Mouse (Mus musculus) CH12.LX (cell line): ENCODE data around the gene Tmem53.

Source experiments
- CTCF ChIP-seq, 2 experiments: IDR thresholded peaks in 1 of 2; conservative IDR thresholded peaks in 1 of 2; 2 replicates each; pipeline ENCODE4 v1.5.1; 2011 to 2012; ENCODE audit warnings: low read depth in 2 of 2, low read length in 2 of 2, improper control_type of control experiment in 1 of 2, inconsistent platforms in 1 of 2, mild to moderate bottlenecking in 1 of 2, moderate library complexity in 1 of 2
- EP300 ChIP-seq: IDR thresholded peaks from 2 replicates; pipeline ENCODE4 v1.6.1; 2011; ENCODE audit warnings: low read length, improper control_type of control experiment
- HCFC1 ChIP-seq: IDR thresholded peaks from 2 replicates; pipeline ENCODE4 v1.6.1; 2012; ENCODE audit warnings: low read depth, mild to moderate bottlenecking, inconsistent platforms, low read length, improper control_type of control experiment
- JUND ChIP-seq: conservative IDR thresholded peaks from 2 replicates; pipeline ENCODE4 v1.6.1; 2011; ENCODE audit warnings: low read depth, low read length, improper control_type of control experiment
- KAT2A ChIP-seq: IDR thresholded peaks from 2 replicates; pipeline ENCODE4 v1.6.1; 2012; ENCODE audit warnings: low read length, improper control_type of control experiment, inconsistent platforms; ENCODE audit not compliant: insufficient replicate concordance
- PAX5 ChIP-seq: IDR thresholded peaks from 2 replicates; pipeline ENCODE4 v1.6.1; 2012; ENCODE audit warnings: low read length, inconsistent platforms, mixed read lengths
- POLR2A ChIP-seq: IDR thresholded peaks from 2 replicates; pipeline ENCODE4 v1.6.1; 2011; ENCODE audit warnings: low read depth, mild to moderate bottlenecking, improper control_type of control experiment, low read length
- TBP ChIP-seq: conservative IDR thresholded peaks from 2 replicates; pipeline ENCODE4 v1.6.1; 2011; ENCODE audit warnings: low read depth, low read length, improper control_type of control experiment
- USF1 ChIP-seq: IDR thresholded peaks from 2 replicates; pipeline ENCODE4 v1.6.1; 2014; ENCODE audit warnings: low read depth, mild to moderate bottlenecking, inconsistent platforms, low read length, improper control_type of control experiment
- USF2 ChIP-seq: conservative IDR thresholded peaks from 2 replicates; pipeline ENCODE4 v1.6.1; 2011; ENCODE audit warnings: low read depth, low read length, improper control_type of control experiment
- ZC3H11A ChIP-seq: IDR thresholded peaks from 2 replicates; pipeline ENCODE4 v1.6.1; 2012; ENCODE audit warnings: low read depth, mild to moderate bottlenecking, inconsistent platforms, low read length, improper control_type of control experiment
- ZNF384 ChIP-seq: IDR thresholded peaks from 2 replicates; pipeline ENCODE4 v1.6.1; 2012; ENCODE audit warnings: low read depth, low read length, improper control_type of control experiment, inconsistent platforms

DNA sequence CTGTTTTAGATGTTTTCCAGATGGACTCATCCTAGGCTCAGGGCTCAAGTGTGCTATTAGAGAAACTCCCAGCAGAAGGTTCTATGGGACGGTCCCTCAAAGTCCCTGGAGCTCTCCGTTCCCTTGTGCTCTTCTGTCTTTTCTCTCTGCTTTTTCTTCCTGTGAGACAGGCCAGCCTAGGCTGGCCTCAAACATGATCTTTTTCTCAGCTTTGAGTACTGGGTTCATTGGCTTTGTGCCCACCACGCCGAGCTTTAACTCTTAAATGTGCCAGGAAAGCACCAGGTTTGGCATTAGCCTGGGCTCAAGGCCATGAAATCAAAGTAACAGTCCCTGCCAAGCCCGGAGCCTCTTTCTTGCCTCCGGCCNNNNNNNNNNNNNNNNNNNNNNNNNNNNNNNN, 10.9 kb upstream of the Tmem53 start:
- TF ChIP-seq KAT2A (no peak), USF2 (no peak), JUND (no peak), PAX5 (no peak), USF1 (no peak), ZNF384 (no peak), CTCF (conservative IDR thresholded peaks at IDR 0.05 in 1 of 2, IDR thresholded peaks at IDR 0.05 in 1 of 2; ENCODE audit: low read depth in 2 of 2, low read length in 2 of 2) (no peak), HCFC1 (no peak), EP300 (no peak), POLR2A (no peak), ZC3H11A (no peak), TBP (no peak)
